Mouse (Mus musculus) embryonic facial prominence, embryonic 14.5 days (tissue): ENCODE measurements around the gene Klk1b1. TPM values are rescaled to one million over a fixed set of nuclear protein-coding genes. Genes with fewer than 3 reads are reported as not detected.

Experiments
- ATAC-seq: fragments of 200-750 bp; cut with Nextera tagmentation; 2 replicates; pipeline ENCODE4 v1.8.0; 2017; ENCODE audit warnings: low read depth, moderate number of reproducible peaks, moderate TSS enrichment
- DNase-seq: peaks from one replicate; pipeline ENCODE4 v3.0.0-alpha.2; 2015; ENCODE audit warnings: low spot score
- H3K27ac ChIP-seq: fragments of 300-500 bp; sonication (generic); replicated peaks from 2 replicates; pipeline ENCODE4 v1.5.1; 2014; ENCODE audit warnings: low read depth, mild to moderate bottlenecking, low read length, moderate library complexity
- H3K27me3 ChIP-seq: fragments of 300-500 bp; sonication (generic); replicated peaks from 2 replicates; pipeline ENCODE4 v1.6.1; 2014; ENCODE audit warnings: low read length; ENCODE audit not compliant: control insufficient read depth, insufficient read depth
- H3K36me3 ChIP-seq: fragments of 300-500 bp; sonication (generic); 2 replicates; pipeline ENCODE4 v1.6.1; 2014; ENCODE audit warnings: low read length, mixed read lengths; ENCODE audit not compliant: control insufficient read depth, insufficient read depth
- H3K4me1 ChIP-seq: fragments of 300-500 bp; sonication (generic); 2 replicates; pipeline ENCODE4 v1.6.1; 2014; ENCODE audit warnings: antibody characterized with exemption, low read length; ENCODE audit not compliant: control insufficient read depth, insufficient read depth
- H3K4me2 ChIP-seq: fragments of 300-500 bp; sonication (generic); 2 replicates; pipeline ENCODE4 v1.6.1; 2014; ENCODE audit warnings: low read depth, mild to moderate bottlenecking, low read length, moderate library complexity, mixed read lengths
- H3K4me3 ChIP-seq: fragments of 300-500 bp; sonication (generic); 2 replicates; pipeline ENCODE4 v1.5.1; 2014; ENCODE audit warnings: low read depth, mild to moderate bottlenecking, low read length
- H3K9ac ChIP-seq: fragments of 300-500 bp; sonication (generic); 2 replicates; pipeline ENCODE4 v1.6.1; 2014; ENCODE audit warnings: low read depth, mild to moderate bottlenecking, low read length, moderate library complexity, mixed read lengths
- H3K9me3 ChIP-seq: fragments of 300-500 bp; sonication (generic); 2 replicates; pipeline ENCODE4 v1.6.1; 2016; ENCODE audit warnings: low read length; ENCODE audit not compliant: control insufficient read depth
- WGBS: fragments of 180-500 bp; shearing (Covaris S2); extraction: QIAGEN DNeasy Blood & Tissue Kit; methylation state at CpG from one replicate; pipeline ENCODE4 v1.1.7; 2014; 5-methylcytosine and 5-hydroxymethylcytosine counted together
- polyA plus RNA-seq: library from polyadenylated mRNA; unstranded; fragments of >200 nt; fragmentation: Nextera tagmentation; extraction: Ambion mirVana; gene quantifications from 2 replicates; pipeline ENCODE4 v1.2.1, GENCODE M21; 2014

The Klk1b1 gene
- not detected in 2 replicates for polyA plus RNA-seq

DNA sequence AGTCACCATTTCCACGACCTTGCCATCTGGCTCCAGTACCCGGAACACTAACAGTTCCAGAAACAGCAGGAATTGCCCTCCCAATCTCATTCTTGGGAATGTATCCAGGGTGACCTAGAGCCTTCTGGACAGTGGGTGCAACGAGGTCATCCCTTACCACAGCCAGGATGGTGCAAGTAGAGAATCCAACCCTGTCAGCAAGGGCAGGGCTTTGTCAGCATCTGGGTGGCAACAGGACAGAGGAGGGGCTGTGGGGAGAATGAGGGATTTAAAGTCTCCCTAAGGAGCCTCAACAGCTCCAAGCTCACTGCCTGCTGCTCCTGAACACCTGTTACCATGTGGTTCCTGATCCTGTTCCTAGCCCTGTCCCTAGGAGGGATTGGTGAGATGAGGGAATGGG, at the start of gene Klk1b1:
TSS of gene Klk1b1 (plus strand) at position 301 of the 400 bp plus-strand sequence.
- no peak within 1 kb of the TSS for H3K9ac ChIP-seq
- no peak for ATAC-seq
- no peaks in the 10 kb centered on the region for H3K4me1 ChIP-seq
- 67% methylated on average over 3 of the region's 3 CpGs for WGBS
- H3K36me3 ChIP-seq, result no peaks in the 10 kb centered on the region
- H3K27ac ChIP-seq, result no peak within 1 kb of the TSS
- H3K4me2 ChIP-seq, result no peak within 1 kb of the TSS
- no peaks in the 10 kb centered on the region for H3K9me3 ChIP-seq
- no peak for DNase-seq
- no peaks in the 10 kb centered on the region for H3K27me3 ChIP-seq
- no peak within 1 kb of the TSS for H3K4me3 ChIP-seq

DNA sequence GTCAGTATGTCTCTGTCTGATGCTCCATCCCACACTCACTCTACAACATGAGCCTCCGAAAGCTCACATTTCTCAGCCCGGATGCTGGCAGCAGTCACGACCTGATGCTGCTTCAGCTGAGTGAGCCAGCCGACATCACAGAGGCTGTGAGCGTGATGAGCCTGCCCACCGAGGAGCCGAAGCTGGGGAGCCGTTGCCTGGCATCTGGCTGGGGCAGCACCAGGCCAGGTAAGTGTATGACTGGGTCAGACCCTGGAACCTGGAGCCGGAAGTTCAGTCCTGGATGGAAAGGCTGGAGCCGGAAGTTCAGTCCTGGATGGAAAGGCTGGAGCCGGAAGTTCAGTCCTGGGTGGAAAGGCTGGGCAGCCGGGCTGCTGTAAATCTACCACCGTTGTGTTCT, 48.1 kb upstream of the Klk1b1 start:
- H3K9ac ChIP-seq, result no peak overlapping the region
- H3K9me3 ChIP-seq, result no peaks in the 10 kb centered on the region
- no peaks in the 10 kb centered on the region for H3K36me3 ChIP-seq
- no peaks in the 10 kb centered on the region for H3K4me1 ChIP-seq
- DNase-seq (no peak), ATAC-seq (no peak)
- no peak overlapping the region for H3K4me2 ChIP-seq
- no peaks in the 10 kb centered on the region for H3K27me3 ChIP-seq
- no peak overlapping the region for H3K27ac ChIP-seq
- WGBS, result 83% methylated on average over 13 of the region's 13 CpGs
- H3K4me3 ChIP-seq, result no peak overlapping the region

DNA sequence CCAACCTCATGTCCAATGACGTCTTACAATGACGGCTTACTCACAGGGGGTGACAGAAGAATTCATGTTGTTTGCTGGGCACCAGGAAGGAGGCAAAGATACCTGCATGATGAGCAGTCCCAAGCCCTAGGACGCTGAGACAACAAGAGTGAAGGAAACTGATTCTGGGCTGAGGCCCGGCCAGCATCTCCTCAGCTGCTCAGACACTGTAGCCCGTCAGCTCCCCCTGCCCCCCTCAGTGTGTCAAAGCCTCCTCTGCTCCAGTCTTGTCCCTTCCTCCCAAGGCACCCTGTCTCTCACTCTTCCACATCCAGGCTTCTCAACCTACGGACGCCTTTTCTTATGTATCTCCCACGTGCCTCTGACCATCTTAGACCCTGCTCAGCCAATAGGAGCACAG, 47.7 kb upstream of the Klk1b1 start:
- no peak overlapping the region for H3K9ac ChIP-seq
- H3K27ac ChIP-seq, result no peak overlapping the region
- H3K4me2 ChIP-seq, result no peak overlapping the region
- no peaks in the 10 kb centered on the region for H3K27me3 ChIP-seq
- H3K4me3 ChIP-seq, result no peak overlapping the region
- no peak for ATAC-seq
- DNase-seq, result no peak
- 77% methylated on average over 8 of the region's 8 CpGs for WGBS
- no peaks in the 10 kb centered on the region for H3K9me3 ChIP-seq
- no peaks in the 10 kb centered on the region for H3K4me1 ChIP-seq
- no peaks in the 10 kb centered on the region for H3K36me3 ChIP-seq

DNA sequence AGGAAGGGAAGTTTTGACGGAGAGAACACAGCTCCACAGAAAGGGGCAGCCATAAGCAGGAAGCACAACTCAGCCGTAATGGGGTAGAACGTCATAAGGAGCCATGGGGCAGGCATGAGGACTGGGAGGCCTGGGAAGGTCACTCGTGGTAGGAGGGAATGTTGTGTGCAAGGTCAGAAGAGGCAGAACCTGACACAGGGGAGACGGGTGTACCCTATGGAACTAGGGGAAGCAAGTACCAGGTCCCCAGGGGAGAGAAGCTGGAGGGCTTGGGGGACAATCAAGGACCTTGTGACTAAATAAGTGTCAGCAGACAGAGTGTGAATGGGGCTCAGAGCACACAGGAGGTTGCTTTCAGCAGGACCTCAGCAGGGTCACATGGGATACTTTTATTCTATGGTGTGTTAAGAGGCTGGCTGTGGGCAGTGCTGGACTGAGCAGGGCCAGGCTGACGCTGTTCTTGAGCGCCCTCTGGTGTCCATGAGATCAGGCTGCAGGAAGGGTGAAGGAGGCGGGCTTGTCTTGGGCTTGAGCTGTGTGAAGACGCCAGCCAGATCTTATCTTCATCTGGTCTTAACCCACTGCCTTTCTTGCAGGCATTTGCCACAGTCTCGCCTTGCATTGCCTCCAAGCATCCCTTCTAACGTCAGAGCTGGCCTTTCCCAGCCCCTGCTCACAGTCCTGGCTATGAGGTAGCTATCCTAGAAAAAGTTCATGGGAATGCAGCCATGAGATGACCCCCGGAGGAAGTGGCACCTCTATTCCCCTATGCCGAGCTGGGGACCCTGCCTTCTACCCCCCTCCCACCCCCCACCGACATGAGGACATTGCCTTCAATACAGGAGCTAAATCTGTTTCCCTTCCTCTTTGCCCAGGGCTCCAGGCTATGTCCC, 46.7 kb upstream of the Klk1b1 start:
- no peaks in the 10 kb centered on the region for H3K9me3 ChIP-seq
- WGBS, result 27% methylated on average over 14 of the region's 14 CpGs
- no peaks in the 10 kb centered on the region for H3K36me3 ChIP-seq
- no peak overlapping the region for H3K9ac ChIP-seq
- ATAC-seq (peak; percentile 88), DNase-seq (peak; percentile 74)
- no peaks in the 10 kb centered on the region for H3K27me3 ChIP-seq
- H3K27ac ChIP-seq, result no peak overlapping the region
- no peak overlapping the region for H3K4me2 ChIP-seq
- no peaks in the 10 kb centered on the region for H3K4me1 ChIP-seq
- no peak overlapping the region for H3K4me3 ChIP-seq

DNA sequence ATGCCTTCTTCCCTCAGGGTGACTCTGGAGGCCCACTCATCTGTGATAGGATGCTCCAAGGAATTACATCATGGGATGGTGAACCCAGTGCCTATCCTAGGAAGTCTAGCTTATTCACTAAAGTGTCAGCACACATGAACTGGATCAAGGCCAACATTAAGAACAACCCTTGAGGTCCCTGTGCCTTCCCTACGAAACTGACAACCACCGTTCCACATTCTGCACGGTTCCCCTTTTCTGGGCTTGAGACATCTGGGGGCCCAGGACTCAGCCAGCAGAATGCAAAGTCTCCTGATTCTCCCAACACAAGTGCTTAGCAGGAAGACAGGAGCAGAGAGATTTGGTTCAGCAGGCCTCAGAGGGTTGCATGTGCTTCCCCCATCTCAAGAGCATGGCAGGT, 46.0 kb upstream of the Klk1b1 start:
- Histone ChIP-seq H3K27ac (no peak overlapping the region), H3K4me3 (no peak overlapping the region), H3K9ac (no peak overlapping the region), H3K9me3 (no peaks in the 10 kb centered on the region), H3K4me1 (no peaks in the 10 kb centered on the region), H3K27me3 (no peaks in the 10 kb centered on the region), H3K4me2 (no peak overlapping the region), H3K36me3 (no peaks in the 10 kb centered on the region)
- ATAC-seq (no peak), DNase-seq (no peak)
- 90% methylated on average over 3 of the region's 3 CpGs for WGBS

DNA sequence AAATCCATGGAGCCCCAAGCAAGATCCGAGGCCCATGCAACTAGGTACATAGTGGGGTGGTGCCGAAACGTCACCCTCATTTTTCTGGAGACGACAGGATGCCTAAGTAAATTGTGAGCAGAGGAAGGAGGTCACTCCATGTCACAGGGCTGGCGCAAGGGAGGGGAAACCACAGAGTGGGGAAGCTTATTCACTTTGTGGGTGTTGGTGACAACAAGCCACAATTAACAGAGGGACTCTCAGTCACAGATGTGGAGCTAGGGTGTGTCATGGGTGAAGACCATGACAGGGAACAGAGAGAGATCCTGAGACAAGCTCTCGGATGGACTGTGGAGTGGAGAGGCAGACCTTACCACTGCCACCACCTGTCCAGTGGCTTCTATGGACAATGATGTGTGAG, 45.5 kb upstream of the Klk1b1 start:
- no peak for ATAC-seq
- H3K4me1 ChIP-seq, result no peaks in the 10 kb centered on the region
- H3K27me3 ChIP-seq, result no peaks in the 10 kb centered on the region
- H3K4me2 ChIP-seq, result no peak overlapping the region
- H3K36me3 ChIP-seq, result no peaks in the 10 kb centered on the region
- H3K9ac ChIP-seq, result no peak overlapping the region
- H3K9me3 ChIP-seq, result no peaks in the 10 kb centered on the region
- DNase-seq, result no peak
- 73% methylated on average over 6 of the region's 6 CpGs for WGBS
- no peak overlapping the region for H3K27ac ChIP-seq
- H3K4me3 ChIP-seq, result no peak overlapping the region

DNA sequence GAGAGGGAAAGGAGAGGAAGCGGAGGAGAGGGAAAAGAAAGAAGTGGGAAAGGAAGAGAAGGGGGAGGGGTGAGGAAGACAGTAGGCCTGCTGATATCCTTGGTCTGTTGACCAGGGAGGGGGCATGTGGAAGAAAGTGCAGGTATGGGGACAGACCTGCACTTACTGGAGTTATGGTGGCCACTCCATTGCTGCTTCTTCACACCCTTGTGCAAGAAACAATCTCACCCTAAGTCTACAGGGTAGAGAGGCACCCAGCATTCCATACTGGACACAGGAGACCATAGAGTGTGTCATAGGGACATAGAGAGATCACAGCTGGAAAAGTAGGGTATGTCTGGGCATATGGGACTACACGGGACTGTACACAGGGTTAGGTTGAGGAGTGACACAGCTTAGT, 44.6 kb upstream of the Klk1b1 start:
- 88% methylated on average over 2 of the region's 2 CpGs for WGBS

DNA sequence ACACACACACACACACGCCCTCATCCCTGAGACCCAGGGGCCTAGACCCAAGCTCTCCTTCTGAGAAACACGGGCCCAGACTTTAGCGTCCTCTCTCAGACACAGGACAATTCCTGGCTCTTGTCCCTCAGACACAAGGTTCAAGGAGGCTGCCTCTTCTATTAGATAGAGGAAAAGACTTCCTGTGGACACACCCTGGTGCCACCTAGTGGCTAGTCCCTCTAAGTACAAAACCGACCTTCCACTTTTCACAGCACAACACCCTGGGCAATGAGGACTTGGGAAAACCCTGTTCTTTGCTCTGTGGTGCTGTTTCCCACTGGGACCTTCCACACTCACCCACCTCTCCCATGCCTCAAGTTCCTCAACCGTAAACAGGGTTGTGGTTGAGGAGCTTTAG, 40.6 kb upstream of the Klk1b1 start:
- 64% methylated on average over 5 of the region's 5 CpGs for WGBS
- no peaks in the 10 kb centered on the region for H3K4me1 ChIP-seq
- H3K4me3 ChIP-seq, result no peak overlapping the region
- no peak overlapping the region for H3K4me2 ChIP-seq
- no peak for DNase-seq
- H3K27me3 ChIP-seq, result no peaks in the 10 kb centered on the region
- no peaks in the 10 kb centered on the region for H3K9me3 ChIP-seq
- ATAC-seq, result no peak
- H3K27ac ChIP-seq, result no peak overlapping the region
- no peaks in the 10 kb centered on the region for H3K36me3 ChIP-seq
- H3K9ac ChIP-seq, result no peak overlapping the region

More for the DNA sequence above, 44.6 kb upstream of the Klk1b1 start:
- no peak overlapping the region for H3K9ac ChIP-seq
- H3K9me3 ChIP-seq, result no peaks in the 10 kb centered on the region
- no peaks in the 10 kb centered on the region for H3K4me1 ChIP-seq
- no peaks in the 10 kb centered on the region for H3K27me3 ChIP-seq
- H3K27ac ChIP-seq, result no peak overlapping the region
- ATAC-seq (no peak), DNase-seq (no peak)
- no peak overlapping the region for H3K4me2 ChIP-seq
- H3K36me3 ChIP-seq, result no peaks in the 10 kb centered on the region
- H3K4me3 ChIP-seq, result no peak overlapping the region

DNA sequence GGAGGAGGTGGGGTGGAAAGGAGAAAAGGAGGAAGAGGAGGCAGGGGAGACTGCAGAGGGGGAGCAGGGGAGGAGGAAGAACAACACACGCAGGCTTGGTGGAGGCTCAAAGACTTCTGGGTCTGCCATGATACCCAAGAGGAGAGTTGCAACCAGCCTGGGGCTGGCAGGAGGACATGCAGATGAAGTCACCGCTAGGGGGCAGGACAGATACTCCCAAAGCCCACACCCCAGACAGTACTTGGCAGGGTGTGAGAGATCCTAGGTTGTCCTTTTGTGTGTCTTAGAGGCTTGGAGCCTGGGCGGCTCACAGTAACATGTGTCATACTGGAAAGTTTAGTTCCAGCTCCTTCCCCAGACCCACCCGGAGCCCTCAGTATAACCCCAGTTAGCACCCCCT, 38.0 kb upstream of the Klk1b1 start:
- no peak overlapping the region for H3K27ac ChIP-seq
- ATAC-seq, result no peak; the same call in 1 of the 2 replicates
- H3K27me3 ChIP-seq, result no peaks in the 10 kb centered on the region
- H3K4me2 ChIP-seq, result no peak overlapping the region
- H3K4me1 ChIP-seq, result no peaks in the 10 kb centered on the region
- DNase-seq, result peak; percentile 10
- H3K9ac ChIP-seq, result no peak overlapping the region
- 40% methylated on average over 4 of the region's 4 CpGs for WGBS
- H3K9me3 ChIP-seq, result no peaks in the 10 kb centered on the region
- H3K36me3 ChIP-seq, result no peaks in the 10 kb centered on the region
- H3K4me3 ChIP-seq, result no peak overlapping the region
